Mouse (Mus musculus) spleen, postnatal 4 days (tissue): ENCODE data around the gene Metrnl.

Experiments
- DNase-seq, 2 experiments: peaks; one replicate each; pipeline ENCODE4 v3.0.0; 2022; ENCODE audit warnings: low spot score in 2 of 2

Metrnl gene

DNA sequence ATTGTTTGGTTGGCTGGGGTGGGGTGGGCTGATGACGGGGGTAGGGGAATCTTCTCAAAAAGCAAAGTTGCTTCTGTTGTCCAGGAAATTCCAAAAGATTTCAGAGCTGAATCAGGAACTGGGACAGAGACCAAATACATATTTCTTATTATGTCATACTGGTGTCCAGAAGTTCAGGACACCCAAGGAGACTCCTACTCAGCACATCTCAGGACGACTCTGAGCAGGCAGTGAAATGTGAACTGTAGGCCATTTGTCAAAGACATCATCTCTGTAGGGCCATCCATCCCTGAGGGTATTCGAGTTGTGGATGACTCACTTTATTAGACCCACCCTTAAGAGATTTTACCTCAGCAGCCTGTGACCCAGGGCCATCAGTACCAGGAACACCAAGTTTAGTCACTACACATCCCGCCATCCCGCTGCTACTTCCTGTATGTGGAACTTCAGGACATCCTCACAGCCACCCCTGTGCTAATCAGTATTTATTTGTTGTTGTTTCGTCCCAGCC lies 15.8 kb upstream of the Metrnl start:
- DNase-seq = no peak

DNA sequence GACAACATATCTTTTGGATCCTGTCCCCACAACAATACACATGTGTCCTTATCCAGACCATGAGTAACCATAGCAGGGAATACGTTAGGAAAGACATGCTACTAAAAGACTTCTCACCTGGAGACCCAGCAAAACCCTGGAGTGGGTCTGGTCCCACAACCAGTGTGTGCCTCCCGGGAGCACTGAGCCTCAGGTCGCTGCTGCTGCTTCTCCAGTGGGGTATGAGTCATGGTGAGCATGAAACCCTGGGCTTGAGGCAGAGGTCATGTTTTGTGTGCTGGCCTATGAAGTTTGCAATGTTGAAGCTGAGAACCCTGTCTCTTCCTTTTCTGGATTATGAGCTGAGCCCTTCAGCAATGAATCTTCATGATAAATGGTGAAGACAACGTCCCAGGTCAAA lies 15.3 kb upstream of the Metrnl start:
- no peak for DNase-seq

DNA sequence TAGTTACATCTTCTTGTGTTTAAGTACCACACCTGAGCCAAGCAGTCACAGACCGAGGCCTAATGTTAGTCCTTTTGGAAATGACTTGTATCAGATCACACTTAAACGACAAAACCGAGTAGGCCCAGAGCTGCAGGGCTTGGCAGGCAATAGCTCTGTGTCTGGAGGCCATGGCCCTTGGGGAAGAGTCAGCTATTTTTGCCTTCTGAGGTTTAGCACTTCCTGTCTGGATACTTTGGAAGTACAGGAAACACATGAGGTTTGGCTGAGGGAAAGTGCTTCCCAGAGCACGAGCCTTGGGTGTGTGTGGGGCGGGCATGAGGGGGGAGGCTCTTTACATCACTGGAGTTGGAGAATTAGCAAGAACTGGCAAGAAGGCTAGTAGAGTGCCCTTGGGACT lies 14.7 kb upstream of the Metrnl start:
- DNase-seq = no peak

DNA sequence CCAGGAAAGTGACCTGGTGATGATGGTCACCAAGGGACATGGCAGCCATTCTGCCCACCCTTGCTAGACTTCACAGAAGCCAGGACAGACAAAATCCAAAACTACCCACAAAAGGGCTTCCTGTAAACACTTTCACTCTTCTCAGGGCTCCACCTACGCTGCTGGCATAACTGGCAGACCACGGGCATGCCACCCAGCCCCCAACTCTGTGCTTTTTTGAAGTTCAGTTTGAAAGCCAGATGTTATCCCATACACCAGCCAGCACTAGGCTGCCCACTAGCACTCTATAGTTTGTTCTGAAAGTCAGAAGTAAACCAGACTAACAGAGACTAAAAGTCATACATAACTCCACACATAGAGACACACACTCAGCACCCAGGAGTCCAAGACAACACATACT lies 13.3 kb upstream of the Metrnl start:
- no peak for DNase-seq

DNA sequence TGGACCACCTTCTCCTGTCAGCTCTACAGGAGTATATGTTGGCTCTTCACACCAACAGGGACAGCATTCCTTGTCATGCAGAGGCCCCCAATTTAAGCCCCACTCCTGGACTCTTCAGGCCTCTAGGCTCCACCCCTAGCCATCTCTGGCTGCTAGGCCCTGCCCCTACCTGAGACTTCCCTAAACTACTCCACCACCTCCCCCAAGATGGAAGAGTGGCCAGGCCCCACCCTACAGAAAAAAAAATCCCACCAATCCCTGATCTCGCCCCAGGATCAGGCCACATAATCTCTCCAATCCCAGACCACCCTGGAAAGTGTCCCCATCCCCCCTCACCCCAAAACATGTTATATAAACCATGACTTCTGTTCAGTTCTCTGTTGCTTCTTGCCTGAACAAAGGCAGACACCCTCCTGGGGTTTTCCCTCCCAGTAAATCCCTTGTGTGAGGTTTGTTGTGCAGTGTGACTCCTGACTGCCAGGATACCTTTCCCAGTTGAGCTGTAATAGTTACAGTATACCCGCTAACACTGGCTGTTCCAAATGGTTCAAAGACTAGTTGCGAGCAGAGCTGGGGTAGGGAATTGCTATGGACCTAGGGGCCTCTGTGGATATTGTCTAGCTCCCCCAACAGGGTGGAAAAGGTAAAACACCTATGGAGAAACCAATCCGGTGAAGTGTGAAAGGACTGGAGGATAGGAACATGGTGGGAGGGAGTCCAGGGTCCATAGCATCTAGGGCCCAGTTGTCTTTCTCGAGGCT lies 5.9 kb upstream of the Metrnl start:
- no peak for DNase-seq

DNA sequence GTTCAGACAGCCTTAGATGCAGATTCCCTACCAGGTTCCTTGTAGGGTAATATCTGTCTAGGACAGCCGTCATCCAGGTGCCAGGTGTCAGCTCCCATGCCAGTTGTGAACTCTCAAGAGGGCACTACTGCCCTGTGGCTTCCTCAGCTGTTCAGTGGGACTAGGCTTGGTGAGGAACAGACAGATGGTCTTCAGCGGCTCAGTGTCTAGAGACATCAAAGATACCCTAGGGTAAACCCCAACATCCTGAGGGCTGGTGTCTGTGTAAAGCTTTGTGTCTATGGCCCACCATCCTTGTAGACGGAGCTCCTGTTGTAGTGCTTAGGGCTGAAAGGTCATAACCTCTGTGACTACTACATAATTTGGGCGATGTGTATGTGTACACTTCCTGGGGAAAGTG lies 4.1 kb upstream of the Metrnl start:
- DNase-seq = no peak

DNA sequence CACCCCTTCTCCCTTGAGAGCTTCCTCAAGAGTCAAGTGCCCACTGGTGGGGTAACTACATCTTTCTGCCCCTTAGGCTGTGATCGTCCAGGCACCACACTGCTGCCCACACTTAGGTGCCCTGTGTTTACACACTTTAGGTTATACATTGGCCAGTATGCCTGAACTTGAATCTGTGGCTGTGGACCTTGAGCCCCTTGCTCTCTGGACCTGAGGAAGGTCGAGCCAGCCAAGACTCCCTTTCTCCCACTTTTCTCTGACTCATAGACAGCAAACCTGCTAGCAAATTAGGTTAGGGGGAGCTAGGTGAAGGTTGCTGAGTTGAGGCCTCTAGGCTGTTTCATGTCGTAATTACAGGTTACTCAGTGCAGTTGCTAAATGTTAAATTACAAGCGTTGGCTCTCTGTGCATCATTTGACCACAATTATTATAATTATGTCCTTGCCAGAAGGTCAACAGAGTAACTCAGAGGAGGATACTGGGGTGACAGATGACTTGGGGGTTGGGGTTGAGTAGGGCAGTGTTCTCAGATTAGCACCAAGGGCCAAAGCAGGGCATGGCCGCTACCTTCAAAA lies 2.9 kb upstream of the Metrnl start:
- DNase-seq = no peak

DNA sequence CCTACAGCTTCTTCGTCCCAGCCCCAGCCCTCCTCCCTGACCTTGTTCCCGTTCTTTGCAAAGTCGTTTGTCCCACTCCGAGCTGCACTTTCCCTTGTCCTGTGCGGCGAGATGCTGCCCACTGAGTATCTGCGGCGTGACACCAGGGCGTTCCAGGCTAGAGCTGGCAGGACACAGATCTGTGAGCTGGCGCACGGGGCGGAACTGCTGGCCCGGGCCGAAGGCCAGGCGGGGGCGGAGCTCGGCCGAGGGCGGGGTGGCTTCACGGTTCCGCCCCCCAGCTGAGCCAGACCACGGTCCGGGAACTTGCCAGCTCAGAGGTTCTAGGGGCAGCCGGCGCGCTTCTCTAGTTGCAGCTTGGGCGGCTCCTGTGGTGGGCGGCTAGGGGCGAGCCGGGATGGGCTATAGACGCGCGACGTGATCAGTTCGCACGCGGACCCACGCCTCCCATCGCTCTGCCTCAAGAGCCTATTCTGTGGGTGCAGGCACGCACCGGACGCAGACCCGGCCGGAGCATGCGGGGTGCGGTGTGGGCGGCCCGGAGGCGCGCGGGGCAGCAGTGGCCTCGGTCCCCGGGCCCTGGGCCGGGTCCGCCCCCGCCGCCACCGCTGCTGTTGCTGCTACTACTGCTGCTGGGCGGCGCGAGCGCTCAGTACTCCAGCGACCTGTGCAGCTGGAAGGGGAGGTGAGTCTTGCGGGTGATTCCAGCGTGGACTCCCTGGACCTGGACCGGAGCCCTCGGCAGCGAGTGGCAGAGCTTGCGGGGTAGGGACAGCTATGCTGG lies 959 bp downstream of the Metrnl start:
- peak; percentile 81 to 89 for DNase-seq

DNA sequence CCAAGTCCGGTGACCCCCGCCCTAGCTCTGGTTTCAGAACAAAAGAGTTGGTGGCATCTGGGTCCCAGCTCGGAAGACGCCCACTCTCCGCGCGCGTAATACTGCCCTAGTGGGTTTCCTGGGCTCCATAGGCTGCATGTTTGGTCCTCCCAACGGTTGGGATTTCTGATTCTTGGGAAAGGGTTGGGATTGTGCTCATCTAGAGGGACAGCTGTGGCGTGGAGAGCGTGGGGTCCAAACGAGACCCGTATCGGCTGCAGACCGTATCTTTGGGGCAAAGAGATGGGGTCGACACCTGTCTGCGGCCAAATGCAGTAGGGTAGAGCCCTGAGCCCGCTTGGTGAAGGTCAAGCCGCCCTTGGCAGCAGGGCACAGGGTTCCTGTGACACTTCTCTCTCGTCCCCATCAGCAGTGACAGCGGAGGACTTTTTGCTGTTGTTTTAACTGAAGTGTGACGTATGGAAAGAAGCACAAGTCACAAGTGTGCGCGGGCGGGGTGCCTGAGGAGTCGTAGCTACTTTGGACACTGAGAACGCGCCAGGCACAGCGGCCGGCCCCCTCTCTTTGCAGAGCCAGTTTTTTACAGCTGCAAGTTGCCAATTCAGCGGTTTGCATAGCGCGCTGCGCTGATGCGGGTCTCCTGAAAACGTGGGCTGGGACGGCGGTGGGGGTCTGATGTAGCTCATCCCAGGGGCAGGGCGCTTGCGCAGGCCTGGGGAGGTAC lies 1.7 kb downstream of the Metrnl start:
- peak in 1 of 2 experiments; percentile 71 for DNase-seq

DNA sequence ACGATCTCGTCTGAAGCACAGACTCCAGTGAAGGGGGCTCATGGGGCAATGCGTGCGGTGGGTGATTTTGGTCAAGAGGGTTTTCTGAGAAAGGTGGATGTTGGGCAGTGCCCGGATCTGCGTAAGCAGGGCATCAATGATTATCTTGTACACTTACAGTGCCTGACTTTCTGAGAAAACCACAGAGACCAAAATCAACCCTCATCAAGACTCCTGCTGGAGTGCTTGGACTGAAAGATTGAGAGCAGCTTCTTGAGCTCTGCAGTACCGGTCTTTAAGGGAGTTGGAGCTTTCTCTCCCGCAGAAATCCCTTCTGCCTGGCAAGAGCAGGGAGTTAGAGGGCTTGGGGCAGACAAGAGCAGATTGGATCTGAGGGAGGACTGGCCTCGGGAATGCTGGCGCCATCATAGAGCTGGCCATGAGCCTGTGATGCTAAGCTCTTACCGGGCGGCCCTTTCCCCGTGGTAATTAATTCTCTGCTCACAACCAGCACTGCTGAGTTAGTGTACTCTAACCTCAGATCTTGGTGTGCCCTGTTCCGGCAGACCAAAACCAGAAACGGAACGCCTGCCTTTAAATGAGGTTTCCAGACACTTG lies 2.4 kb downstream of the Metrnl start:
- DNase-seq = no peak

DNA sequence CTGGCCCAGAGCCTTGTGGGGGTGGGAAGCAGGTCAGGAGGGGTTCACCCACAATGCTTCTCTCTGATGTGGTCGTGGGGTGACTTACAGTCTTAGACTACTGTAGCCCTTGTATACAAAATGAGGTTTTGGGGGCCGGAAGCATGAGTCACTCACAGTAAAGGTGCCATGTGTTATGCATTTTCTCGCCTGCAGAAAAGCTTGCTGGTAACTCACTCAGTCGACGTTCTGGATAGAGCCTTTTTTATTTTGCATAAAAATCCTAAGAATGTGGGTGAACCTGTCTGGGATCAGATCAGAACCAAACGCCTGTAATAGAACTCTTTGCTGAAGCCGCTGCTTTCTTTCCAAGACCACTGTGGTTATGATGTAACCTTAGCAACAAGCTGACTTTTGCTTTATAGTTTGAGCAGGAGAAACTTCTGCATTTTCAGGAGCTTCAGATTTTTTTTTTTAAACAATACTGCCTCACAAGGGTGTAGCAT lies 5.2 kb downstream of the Metrnl start:
- DNase-seq = no peak

DNA sequence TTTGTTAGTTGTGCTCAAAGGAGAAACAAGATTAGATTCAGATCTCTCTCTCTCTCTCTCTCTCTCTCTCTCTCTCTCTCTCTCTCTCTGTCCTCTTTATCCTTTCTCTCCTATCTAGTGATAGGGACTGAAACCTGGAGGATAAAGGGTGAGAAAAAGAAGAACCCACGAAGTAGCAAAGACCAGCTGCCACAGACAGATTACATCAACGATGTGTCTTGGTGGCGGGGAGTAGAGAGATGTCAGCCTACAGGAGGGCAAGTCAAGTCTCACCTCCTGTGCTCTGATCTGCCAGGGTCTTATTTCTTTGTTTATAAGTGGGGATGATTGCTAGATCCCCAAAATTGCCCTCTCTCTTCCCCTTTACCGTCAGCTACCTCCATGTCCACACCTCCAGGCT lies 7.9 kb downstream of the Metrnl start:
- no peak for DNase-seq

DNA sequence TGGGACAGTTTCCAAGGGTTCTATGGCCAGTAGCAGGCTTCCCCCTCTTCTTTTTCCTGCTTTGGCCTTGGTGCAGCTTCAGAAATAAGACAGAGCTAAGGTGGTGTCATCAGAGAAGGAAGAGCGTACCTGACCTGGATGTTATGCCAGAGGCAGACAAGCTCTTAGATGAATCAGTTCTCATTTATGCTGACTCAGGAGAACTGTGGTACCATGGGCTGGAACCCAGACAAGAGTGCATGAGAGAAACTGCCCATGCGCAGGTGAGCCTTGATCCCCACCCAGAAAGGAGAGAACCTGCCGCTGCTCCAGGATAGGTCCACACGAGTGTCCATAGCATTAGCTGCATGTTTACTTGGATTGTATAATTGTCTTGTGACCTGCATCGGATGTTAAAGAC lies 8.9 kb downstream of the Metrnl start:
- no peak for DNase-seq

DNA sequence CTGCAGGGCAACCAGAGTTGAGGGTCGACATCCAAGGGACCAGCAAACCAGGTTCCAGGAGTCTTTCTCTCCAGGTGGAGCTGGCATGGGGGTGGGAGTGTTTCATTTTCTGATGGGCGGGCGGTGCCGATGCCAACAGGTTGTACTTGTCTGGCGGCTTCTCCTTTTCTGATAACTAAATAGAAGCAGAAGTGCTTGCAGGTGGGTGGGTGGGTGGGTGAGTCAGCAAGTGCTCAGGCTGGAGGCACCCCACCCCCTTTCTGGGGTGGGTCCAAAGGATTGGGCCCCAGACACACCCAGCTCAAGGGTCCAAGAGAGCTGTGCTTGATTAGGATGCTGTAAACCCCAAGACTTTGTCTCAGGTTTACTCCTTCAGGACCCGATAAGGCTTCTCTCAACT lies 11.6 kb downstream of the Metrnl start:
- no peak for DNase-seq

DNA sequence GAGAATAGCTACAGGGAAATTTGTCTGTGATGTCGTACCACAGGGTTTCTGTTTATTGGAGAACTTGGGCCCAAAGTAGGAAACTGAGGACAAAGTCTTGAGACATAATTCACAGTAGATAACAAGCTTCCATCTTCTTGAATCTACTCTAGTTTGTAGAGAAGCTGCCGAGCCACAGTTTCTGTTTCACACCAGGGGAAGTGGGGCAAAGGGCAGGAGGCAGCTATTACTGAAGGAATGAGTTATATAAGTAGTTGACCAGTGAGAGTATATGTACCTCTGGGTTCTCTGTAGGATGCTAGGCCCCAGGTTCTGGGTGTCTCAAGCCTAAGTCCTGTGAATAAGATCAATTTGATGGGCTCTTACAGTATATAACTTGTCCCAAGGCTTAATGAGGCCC lies 12.2 kb downstream of the Metrnl start:
- no peak for DNase-seq

DNA sequence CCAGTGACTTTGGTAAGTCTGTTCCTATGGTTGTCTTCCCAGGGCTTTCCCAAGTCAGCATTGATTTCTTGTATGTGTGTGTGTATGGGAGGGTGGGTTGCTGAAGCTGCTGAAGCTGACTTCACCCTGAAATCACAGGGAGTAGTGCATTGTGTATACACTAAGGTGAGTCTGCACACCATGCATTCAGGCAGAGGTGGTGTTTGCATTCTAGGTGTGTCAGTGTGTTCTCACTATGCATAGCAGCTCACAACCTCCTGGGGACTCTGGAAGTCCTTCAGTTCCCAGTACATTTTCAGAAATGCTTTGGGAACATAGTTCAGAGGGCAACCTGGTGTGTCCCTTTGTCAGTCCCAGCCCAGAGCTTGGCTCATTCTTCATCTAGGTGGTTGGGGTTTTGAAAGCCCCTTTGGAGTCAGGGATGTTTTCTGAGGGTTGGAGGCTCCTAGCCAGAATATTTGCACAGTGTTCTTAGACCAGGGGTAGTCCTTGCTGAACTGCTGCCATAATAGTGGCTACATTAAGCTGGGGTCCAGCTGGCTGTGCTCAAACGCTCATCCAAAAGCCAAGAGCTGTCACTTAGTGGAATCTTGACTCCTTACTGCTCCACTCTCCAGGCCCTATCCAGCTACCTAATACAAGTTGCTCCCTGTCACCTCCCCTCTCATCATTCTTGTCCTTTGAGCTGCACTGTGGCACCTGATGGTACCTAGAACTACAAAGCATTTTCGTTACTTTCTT lies 13.6 kb downstream of the Metrnl start:
- no peak for DNase-seq

DNA sequence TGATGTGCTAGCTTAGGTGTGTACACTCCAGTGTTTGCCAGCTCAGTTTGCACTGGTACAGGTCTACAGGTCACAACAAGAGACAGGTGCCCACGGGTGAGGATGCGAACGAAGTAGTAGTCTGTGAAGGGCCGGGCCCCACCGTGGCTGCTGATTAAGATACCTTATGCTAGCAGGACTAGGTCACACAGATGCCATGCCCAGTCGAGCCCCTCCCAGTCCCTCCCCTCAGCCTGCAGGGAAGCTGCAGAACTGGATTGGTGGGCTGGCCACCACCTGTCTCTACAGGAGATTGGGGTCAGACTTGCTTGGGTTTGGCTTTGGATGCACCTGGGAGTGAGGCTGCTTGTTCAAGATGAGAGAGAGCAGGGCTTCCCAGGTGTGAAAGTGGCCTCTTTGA lies 16.4 kb downstream of the Metrnl start:
- DNase-seq = no peak

DNA sequence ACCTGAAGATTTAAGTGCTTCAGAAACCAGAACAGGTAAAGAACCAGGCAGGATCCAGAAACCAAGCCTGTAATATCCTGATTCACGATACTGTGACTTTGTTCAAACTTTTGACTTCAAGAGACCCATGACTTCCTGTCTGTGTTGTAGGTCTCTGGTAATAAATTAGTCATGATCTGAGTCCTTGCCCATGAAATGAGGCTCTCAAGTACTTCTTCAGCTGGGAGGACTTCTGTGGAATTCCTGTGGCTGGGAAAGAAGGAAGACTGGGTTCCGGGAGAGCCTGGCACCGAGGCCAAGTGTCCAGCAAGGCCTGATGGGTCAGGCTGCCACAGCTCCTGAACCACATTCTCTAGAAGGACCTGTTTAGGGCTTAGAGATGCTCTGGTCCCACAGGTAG lies 19.4 kb downstream of the Metrnl start:
- DNase-seq = no peak

DNA sequence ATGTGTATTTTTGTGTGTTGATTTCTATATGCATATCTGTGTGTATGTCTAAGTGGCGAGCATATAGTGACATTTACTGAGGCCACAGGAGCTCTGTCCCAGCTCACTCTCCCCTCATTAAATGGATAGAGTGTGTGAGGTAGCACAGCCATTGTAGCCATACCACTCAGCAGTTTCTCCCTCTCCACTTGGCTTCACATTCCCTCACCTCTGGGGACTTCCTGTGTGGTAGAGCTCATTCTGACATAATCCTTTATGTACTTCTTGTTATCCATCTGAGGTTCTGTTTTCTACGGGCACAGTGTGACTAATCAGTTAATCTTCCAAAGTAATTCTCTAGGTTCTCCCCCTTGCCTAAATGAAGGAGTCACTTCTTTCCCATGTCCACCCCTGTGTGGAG lies 21.1 kb downstream of the Metrnl start:
- DNase-seq = no peak

DNA sequence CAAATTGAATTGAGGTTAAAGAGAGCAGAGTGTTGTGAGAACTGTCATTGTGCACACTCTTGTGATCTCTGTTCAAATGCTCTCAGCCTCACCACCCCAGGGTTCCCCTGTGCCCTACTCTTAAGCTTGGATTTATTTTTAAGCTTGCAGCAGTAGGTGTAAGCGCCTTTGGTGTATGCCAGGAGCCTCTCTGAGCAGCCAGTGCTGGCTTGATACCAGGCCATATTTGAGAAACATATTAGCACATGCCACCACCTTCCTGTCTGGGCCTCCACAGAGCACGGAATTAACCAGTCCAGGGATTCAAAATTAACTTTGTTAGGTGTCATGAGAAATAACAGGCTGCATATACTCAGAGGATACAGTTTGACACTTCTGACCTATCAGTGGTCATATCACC lies 25.3 kb downstream of the Metrnl start:
- DNase-seq = no peak

DNA sequence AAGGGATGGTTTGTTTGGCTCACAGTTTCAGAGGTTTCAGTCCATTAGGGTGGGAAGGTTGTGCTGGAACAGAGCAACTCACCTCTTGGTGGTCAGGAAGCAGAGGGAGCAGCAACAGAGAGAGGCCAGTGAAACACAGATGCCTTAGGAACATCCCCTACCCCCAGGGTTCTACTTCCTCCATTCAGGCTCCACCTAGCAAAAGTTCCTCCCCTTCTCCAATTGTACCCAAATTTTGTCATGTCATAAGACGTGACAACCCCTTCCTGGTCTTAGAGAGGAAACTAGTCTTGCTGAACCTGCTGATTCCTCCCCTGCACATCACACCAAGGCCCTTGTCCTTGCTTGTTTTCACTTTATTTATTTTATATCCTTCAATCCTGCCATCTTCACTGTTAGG lies 32.8 kb downstream of the Metrnl start:
- DNase-seq = no peak
